Mouse (Mus musculus) small intestine, adult 2 months (tissue): ENCODE results near the gene Akap1.
"Not testable (repeated sequence)": the region's sequence is repeated elsewhere in the genome, so short reads cannot be mapped to it uniquely, and the experiment has no call there.

ENCODE experiments used
- CTCF ChIP-seq: fragments of 200-500 bp; IDR thresholded peaks from 2 replicates; pipeline ENCODE4 v1.5.1; 2012; ENCODE audit warnings: low read depth, mild to moderate bottlenecking, control low read depth, inconsistent platforms, low read length, moderate library complexity, mixed read lengths; ENCODE audit not compliant: insufficient replicate concordance, insufficient read length; ENCODE audit errors: extremely low read depth
- POLR2A ChIP-seq: fragments of 200-500 bp; IDR thresholded peaks from 2 replicates; pipeline ENCODE4 v1.6.1; 2012; ENCODE audit warnings: low read depth, mild to moderate bottlenecking, control low read depth, inconsistent platforms, low read length, moderate library complexity

DNA sequence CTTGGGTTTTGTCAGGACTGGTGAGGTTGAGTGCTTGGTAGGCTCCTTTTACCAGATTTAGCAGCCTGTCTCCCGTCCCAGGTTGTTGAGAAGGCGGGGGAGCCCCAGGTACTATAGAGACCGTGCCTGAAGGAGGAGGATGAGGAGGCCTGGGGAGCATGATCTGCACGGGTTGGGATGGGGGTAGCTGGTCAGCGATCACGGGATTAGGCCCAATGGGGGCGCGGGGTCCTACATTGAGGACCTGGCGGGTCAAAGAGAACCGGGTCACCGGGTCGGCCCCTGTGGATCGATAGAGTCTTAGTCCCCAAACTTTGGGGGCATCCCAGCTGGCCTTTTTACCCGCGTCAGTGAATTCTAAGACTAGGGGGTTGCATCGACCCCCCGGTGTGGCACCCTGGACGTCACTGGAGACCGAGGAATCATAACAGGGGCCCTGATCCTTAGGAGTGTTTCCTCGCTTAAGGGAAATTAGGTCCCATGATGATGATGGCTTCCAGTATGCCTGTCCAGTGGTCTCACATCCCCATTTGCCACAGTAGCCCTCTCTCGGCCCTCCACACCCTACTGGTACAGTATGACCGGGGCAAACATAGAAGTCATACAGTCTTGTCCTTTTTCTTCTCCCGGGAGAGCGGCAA lies 27.7 kb upstream of the Akap1 start:
- TF ChIP-seq POLR2A, CTCF: not testable (repeated sequence)
